Mouse (Mus musculus) embryonic facial prominence, embryonic 12.5 days (tissue): ENCODE results near the gene Stac. TPM values are rescaled to one million over a fixed set of nuclear protein-coding genes. Genes with fewer than 3 reads are reported as not detected.

ENCODE experiments used
- ATAC-seq: fragments of 200-750 bp; cut with Nextera tagmentation; 2 replicates; pipeline ENCODE4 v1.8.0; 2017; ENCODE audit not compliant: insufficient number of reproducible peaks, insufficient read depth, low FRiP score, low TSS enrichment
- H3K27ac ChIP-seq: fragments of 300-500 bp; sonication (generic); 2 replicates; pipeline ENCODE4 v1.5.1; 2016; ENCODE audit warnings: mild to moderate bottlenecking
- H3K27me3 ChIP-seq: fragments of 300-500 bp; sonication (generic); 2 replicates; pipeline ENCODE4 v1.6.1; 2016; ENCODE audit warnings: mild to moderate bottlenecking, moderate library complexity
- H3K36me3 ChIP-seq: fragments of 300-500 bp; sonication (generic); 2 replicates; pipeline ENCODE4 v1.6.1; 2016; ENCODE audit warnings: mild to moderate bottlenecking
- H3K4me1 ChIP-seq: fragments of 300-500 bp; sonication (generic); 2 replicates; pipeline ENCODE4 v1.6.1; 2016
- H3K4me2 ChIP-seq: fragments of 300-500 bp; sonication (generic); replicated peaks from 2 replicates; pipeline ENCODE4 v1.6.1; 2016; ENCODE audit warnings: mild to moderate bottlenecking, moderate library complexity
- H3K4me3 ChIP-seq: fragments of 300-500 bp; sonication (generic); 2 replicates; pipeline ENCODE4 v1.5.1; 2016; ENCODE audit warnings: mild to moderate bottlenecking
- H3K9ac ChIP-seq: fragments of 300-500 bp; sonication (generic); 2 replicates; pipeline ENCODE4 v1.6.1; 2016; ENCODE audit warnings: mild to moderate bottlenecking, moderate library complexity
- H3K9me3 ChIP-seq: fragments of 300-500 bp; sonication (generic); 2 replicates; pipeline ENCODE4 v1.6.1; 2016; ENCODE audit warnings: mild to moderate bottlenecking, moderate library complexity
- WGBS: fragments of 180-500 bp; shearing (Covaris S2); methylation state at CpG from one replicate; pipeline ENCODE4 v1.1.7; 2016; 5-methylcytosine and 5-hydroxymethylcytosine counted together
- polyA plus RNA-seq: library from polyadenylated mRNA; unstranded; fragments of >200 nt; fragmentation: Nextera tagmentation; extraction: Ambion mirVana; gene quantifications from 2 replicates; pipeline ENCODE4 v1.2.1, GENCODE M21; 2016

The Stac gene
- polyA plus RNA-seq: 1.8 and 2.2 TPM in 2 replicates

DNA sequence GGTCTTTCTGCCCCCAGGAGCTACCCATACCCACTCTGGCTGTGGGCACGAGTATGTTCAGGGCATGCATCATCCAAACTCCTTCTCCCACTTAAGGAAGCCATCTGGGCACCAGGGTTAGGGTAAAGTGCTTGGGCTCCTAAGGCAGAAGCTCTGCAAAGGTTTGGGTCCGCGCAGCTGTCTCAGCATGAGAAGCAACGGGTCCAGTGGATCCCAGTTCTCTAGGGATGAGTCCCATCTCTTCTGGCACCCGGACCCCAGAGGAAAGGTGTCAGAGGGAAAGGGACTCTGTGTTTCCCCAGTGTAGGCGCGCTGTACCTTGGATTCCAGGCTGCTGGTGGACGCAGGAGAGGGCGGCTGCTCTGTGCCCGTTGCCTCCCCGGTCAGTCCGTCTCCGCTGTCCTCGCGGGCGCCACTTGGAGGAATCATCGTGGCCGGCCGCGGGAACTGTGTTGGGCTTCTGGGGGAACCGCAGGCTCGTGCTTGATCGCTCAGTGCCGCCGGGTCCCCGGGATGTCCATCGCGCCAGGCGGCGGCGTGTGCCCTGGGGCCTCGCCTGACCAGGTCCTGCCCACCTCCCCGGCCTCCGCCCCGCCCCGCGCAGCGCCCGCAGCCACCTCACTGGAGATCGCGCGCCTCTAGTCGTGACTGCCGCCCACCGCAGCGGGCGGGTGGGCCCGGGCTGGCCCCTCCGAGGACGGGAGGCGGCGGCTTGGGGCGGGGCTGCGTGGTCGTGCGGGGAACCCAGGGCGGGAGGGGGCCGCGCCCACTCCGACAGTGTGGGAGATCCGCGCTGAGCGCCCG lies at the start of gene Stac:
TSS of gene Stac (minus strand) at position 669 of the 804 bp plus-strand sequence.
- no peaks in the 10 kb centered on the region for H3K36me3 ChIP-seq
- WGBS: 2% methylated on average over 63 of the region's 64 CpGs
- H3K4me2 ChIP-seq: peak within 1 kb of the TSS; percentile 97
- peak within 1 kb of the TSS; percentile 53 for H3K9ac ChIP-seq
- no peaks in the 10 kb centered on the region for H3K9me3 ChIP-seq
- peak within 1 kb of the TSS; percentile 57 for H3K4me3 ChIP-seq
- H3K27me3 ChIP-seq: peaks cover 31% of the 10 kb centered on the region
- H3K27ac ChIP-seq: no peak within 1 kb of the TSS
- no peaks in the 10 kb centered on the region for H3K4me1 ChIP-seq
- peak; percentile 60; the same call in 1 of the 2 replicates for ATAC-seq

DNA sequence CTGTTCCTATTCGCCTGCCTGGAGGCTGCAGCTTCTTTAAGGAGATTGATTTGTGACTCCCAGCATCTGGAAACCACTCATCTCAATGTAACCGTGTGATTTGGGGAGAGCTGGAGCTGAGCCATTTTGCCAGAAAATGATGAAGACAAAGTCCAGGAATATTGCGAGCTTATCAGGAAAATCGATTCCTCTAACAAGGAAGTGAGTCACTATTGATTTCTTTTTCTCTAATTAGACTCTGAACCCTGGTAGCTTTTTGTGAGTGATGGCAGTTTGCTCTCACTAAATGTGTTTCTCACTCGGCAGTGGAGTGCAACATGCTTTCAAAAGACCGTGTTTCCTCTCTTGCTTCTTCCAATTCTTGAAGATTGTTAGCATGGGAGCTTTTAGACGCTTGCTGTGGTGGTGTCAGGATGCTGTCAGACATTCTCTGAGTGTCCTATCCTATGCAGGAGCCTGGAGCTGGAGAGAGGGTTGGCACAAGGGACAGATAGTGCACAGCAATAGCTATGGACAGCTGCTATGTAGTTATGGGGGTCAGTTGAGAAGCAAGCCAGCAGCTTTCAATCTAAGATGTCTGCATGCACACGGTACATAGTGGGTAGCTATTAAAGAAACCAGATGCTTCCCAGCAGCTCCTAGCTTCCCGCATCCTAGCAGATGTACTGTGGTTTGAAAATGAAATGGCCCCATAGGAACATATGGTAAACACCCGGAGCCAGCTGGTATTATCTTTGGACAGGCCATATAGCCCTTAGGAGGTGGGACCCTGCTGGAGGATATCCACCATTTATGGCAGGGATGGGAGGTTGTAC lies 49.5 kb upstream of the Stac start:
- H3K4me2 ChIP-seq: no peak overlapping the region
- ATAC-seq: 0 out of 2 replicates have a peak, but pooled peaks have one; percentile 41

DNA sequence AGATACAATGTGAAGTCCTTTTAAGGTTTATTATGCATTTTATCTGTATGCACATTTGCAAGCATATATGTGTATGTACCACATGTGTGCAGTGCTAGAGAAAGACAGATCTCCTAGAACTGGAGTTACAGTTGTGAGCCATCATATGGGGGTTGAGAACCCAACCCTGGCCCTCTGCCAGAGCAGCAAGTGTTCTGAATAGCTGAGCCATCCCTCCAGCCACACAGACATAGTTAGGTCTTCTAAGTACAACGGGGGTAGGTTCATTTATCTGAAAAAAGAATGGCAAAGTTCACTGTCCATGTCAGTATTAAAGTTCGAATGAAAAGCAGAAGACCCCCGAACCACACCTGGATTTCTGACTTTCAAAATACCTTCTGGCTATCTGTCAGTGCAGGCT lies 48.9 kb upstream of the Stac start:
- Histone ChIP-seq H3K4me1 (no peaks in the 10 kb centered on the region), H3K9me3 (no peaks in the 10 kb centered on the region), H3K4me2 (no peak overlapping the region), H3K36me3 (no peaks in the 10 kb centered on the region), H3K27ac (no peak overlapping the region), H3K9ac (no peak overlapping the region), H3K27me3 (no peaks in the 10 kb centered on the region), H3K4me3 (no peak overlapping the region)
- WGBS: 65% methylated on average over 3 of the region's 3 CpGs
- no peak for ATAC-seq

More for the DNA sequence above, 49.5 kb upstream of the Stac start:
- Histone ChIP-seq H3K9me3 (no peaks in the 10 kb centered on the region), H3K36me3 (no peaks in the 10 kb centered on the region), H3K27ac (no peak overlapping the region), H3K27me3 (no peaks in the 10 kb centered on the region), H3K9ac (no peak overlapping the region), H3K4me3 (no peak overlapping the region), H3K4me1 (no peaks in the 10 kb centered on the region)
- 55% methylated on average over 10 of the region's 10 CpGs for WGBS

DNA sequence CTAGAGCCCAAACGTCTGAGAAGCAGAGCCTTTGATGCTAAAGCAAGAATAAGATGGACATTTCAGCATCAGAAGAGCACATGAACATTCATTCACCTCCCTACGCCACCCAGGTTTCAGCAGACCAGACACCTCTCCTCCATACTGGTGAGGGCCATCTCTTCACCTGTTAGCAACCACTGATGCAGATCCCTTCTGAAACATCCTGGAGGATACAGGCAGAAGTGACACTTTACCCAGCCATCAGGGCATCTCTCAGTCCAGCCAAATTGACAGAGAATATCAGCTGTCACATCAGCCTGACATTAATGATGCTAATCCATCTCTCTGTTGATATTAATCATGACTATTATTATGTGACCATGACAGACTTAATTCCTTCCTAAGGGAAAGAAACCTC lies 47.6 kb upstream of the Stac start:
- Histone ChIP-seq H3K9ac (no peak overlapping the region), H3K4me2 (no peak overlapping the region), H3K4me1 (no peaks in the 10 kb centered on the region), H3K4me3 (no peak overlapping the region), H3K9me3 (no peaks in the 10 kb centered on the region), H3K27me3 (no peaks in the 10 kb centered on the region), H3K36me3 (no peaks in the 10 kb centered on the region), H3K27ac (no peak overlapping the region)
- WGBS: 76% methylated on average over 2 of the region's 2 CpGs
- no peak for ATAC-seq

DNA sequence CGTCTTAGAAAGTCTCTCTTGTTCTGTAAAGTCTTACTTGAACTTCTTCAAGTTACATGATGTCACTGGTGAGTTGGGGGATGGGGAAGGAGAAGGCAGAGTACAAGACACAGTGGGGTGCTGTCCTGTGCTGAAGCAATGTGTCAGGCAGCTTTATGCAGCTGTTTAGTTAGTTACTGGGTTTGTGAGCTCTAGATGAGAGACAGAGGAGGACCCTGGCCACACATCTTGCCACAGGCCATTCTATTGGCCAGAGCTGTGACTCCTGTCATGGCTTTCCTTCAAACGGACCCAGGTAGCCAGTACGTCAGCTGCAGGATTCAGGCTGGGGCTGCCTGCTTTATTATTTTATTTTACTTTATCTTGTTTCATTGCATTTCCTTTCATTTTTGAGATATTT lies 45.8 kb upstream of the Stac start:
- WGBS: 63% methylated on average over 3 of the region's 3 CpGs
- 0 out of 2 replicates have a peak, but pooled peaks have one; percentile 28 for ATAC-seq
- no peaks in the 10 kb centered on the region for H3K27me3 ChIP-seq
- no peaks in the 10 kb centered on the region for H3K36me3 ChIP-seq
- no peak overlapping the region for H3K9ac ChIP-seq
- H3K27ac ChIP-seq: no peak overlapping the region
- no peaks in the 10 kb centered on the region for H3K4me1 ChIP-seq
- H3K4me3 ChIP-seq: no peak overlapping the region
- no peaks in the 10 kb centered on the region for H3K9me3 ChIP-seq
- H3K4me2 ChIP-seq: no peak overlapping the region

DNA sequence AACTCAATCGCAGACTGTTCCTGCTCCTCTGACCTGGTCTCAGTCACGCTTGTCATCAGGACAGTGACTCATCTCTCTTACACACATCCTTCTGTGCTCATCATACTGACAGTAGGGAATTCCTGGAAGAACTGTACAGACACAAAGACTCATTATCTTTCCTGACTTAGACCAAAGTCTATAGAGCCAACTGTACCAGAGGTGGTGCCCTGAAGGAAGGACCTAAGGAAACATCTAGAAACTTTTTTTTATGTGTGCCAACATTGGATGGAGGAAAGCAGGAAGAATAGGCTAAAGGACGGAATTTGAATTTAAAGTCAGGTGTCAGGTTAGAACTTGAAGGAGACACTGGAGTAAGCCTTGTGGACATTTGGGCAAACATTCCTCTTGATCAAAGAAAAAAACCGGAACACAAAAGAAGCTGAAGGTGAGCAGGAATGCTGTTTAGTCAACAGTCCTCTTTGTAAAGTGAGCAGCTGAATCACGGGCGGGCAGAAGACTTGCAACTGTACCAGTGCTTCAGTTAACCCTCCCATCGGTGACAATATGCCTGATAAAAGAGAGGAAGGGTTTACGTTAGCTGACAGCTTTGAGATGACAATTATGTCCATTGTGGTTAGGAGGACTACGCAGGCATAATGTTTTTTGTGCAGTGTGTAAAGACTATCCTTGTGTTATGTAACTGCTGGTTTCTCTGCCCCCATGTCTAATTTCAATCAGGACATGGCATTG lies 42.0 kb upstream of the Stac start:
- no peaks in the 10 kb centered on the region for H3K9me3 ChIP-seq
- H3K36me3 ChIP-seq: no peaks in the 10 kb centered on the region
- no peaks in the 10 kb centered on the region for H3K27me3 ChIP-seq
- H3K4me3 ChIP-seq: no peak overlapping the region
- ATAC-seq: no peak
- 71% methylated on average over 9 of the region's 9 CpGs for WGBS
- H3K4me2 ChIP-seq: no peak overlapping the region
- H3K9ac ChIP-seq: no peak overlapping the region
- H3K4me1 ChIP-seq: no peaks in the 10 kb centered on the region
- H3K27ac ChIP-seq: no peak overlapping the region

DNA sequence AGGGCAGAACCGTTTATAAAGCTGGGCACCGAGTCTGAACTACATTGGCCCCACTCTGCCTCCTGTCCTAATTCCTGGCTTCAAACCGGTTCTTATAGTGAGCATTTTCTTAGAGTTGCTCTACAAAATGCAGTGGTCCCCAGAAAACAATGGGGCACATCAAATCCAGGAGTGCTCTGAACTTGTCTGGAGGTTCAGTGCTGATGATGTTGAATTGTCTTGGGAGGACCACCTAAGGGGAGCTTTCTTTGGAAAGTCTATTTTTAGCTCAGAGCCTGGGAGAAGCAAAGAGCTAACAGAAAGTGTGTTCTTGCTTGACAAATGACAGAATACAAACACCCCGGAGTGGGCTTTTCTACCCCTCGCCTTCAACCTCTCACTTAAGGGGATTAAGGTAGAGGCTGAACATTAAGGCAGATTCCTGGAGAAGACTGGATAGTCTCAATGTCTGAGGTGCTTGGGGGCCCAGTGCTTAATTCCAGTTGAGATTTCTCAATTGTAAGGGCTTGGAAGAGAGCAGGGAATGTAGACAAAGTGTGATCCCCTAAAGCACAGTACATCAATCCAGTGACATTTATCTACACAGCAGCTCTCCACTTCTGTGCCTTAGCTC lies 34.9 kb upstream of the Stac start:
- ATAC-seq: no peak

DNA sequence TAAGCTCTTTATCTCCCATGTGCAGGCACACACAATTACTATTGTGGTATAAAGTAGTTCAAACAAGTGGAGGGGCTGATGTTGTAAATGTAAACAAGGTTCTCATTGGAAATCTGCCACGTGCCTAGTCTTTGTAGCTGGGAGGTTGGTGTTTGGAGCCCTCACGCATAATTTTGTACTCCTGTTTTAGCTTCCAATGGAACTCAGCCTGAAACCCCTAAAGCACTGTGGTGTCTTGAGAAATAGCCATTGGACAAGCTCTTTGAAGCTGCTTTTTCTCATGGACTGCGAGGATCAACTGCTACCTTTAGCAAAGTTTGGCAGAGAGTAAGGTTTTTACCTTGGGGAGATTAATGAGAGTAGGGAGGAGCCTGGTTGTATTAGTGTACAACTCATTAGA lies 24.3 kb upstream of the Stac start:
- Histone ChIP-seq H3K4me1 (no peaks in the 10 kb centered on the region), H3K27ac (no peak overlapping the region), H3K9me3 (no peaks in the 10 kb centered on the region), H3K36me3 (no peaks in the 10 kb centered on the region), H3K4me2 (no peak overlapping the region), H3K4me3 (no peak overlapping the region), H3K27me3 (no peaks in the 10 kb centered on the region), H3K9ac (no peak overlapping the region)
- ATAC-seq: no peak
- 65% methylated on average over 3 of the region's 3 CpGs for WGBS

More for the DNA sequence above, 34.9 kb upstream of the Stac start:
- no peaks in the 10 kb centered on the region for H3K4me1 ChIP-seq
- H3K27ac ChIP-seq: no peak overlapping the region
- H3K9me3 ChIP-seq: no peaks in the 10 kb centered on the region
- no peaks in the 10 kb centered on the region for H3K36me3 ChIP-seq
- H3K4me3 ChIP-seq: no peak overlapping the region
- 37% methylated on average over 5 of the region's 5 CpGs for WGBS
- no peak overlapping the region for H3K4me2 ChIP-seq
- H3K9ac ChIP-seq: no peak overlapping the region
- H3K27me3 ChIP-seq: no peaks in the 10 kb centered on the region

DNA sequence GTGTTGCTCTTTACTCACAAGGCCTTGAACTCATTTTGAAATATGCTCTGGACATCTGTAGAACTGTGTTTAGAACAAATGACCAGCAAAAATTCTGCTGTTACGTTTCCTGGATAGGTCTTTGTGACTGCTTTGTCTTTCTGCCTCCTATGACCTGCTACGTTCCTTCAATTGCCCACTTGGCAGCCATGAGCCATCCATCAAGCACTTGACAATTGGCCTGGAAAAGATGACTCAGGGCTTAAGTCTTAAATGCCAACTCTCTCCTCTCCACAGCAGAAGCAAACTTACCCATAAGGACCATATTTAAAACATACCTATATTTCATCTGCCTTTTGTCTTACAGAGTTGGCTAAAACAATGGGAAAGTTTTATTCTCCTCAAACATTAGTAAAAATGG lies 10.0 kb upstream of the Stac start:
- Histone ChIP-seq H3K27ac (no peak overlapping the region), H3K9ac (no peak overlapping the region), H3K4me2 (no peak overlapping the region), H3K9me3 (no peaks in the 10 kb centered on the region), H3K4me1 (no peaks in the 10 kb centered on the region), H3K36me3 (no peaks in the 10 kb centered on the region), H3K27me3 (no peaks in the 10 kb centered on the region), H3K4me3 (no peak overlapping the region)
- 75% methylated on average over 2 of the region's 2 CpGs for WGBS
- no peak for ATAC-seq

DNA sequence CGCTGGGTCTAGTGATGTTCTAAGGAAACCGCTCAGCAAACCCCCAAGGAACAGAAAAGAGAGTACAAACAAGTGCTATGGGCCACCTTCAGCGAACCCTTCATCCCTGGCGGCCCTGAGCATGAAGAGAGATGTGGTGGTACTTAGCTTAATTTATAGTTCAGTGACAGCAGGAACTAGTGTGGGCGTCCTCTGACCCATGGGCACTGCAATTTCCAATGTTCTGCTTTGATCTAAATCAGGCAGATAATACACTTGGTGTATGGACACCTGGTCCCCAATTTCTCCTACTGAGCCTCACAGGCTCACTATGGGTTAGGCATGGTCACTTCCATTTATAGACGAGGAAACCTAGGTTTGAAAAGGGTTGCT lies 322 bp upstream of the Stac start:
- H3K4me2 ChIP-seq: peak overlapping the region; percentile 97
- no peaks in the 10 kb centered on the region for H3K9me3 ChIP-seq
- WGBS: 10% methylated on average over 6 of the region's 6 CpGs
- no peaks in the 10 kb centered on the region for H3K4me1 ChIP-seq
- H3K36me3 ChIP-seq: no peaks in the 10 kb centered on the region
- H3K27me3 ChIP-seq: peaks cover 31% of the 10 kb centered on the region
- ATAC-seq: no peak
- peak overlapping the region; percentile 57 for H3K4me3 ChIP-seq
- H3K27ac ChIP-seq: no peak overlapping the region
- H3K9ac ChIP-seq: peak overlapping the region; percentile 53

DNA sequence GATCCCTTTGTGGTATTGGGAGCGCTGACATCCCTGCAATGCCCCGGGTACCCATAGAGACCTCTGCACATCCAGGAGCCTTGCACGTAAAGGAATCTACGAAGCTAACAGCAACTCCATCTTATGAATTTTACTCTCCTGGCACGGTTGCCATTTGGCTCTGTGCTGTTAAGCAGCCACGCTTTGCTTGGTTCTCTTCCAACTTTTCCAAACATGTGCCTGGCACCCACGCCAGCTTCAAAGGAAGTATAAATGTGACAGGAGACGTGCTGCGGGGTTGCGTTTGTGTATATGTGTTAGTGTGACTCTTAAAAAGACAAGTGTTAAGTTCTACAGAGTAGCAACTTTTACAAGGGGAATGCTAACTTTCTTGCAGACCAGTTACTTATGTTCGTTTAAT lies 1.0 kb downstream of the Stac start:
- WGBS: 90% methylated on average over 11 of the region's 11 CpGs
- no peak for ATAC-seq
- H3K4me2 ChIP-seq: no peak overlapping the region
- no peak overlapping the region for H3K9ac ChIP-seq
- H3K4me1 ChIP-seq: no peaks in the 10 kb centered on the region
- no peak overlapping the region for H3K27ac ChIP-seq
- no peaks in the 10 kb centered on the region for H3K9me3 ChIP-seq
- peaks cover 31% of the 10 kb centered on the region for H3K27me3 ChIP-seq
- no peaks in the 10 kb centered on the region for H3K36me3 ChIP-seq
- no peak overlapping the region for H3K4me3 ChIP-seq
